Mouse (Mus musculus): Measurements from ENCODE around the gene Zbtb4. TPM values are rescaled to one million over a fixed set of nuclear protein-coding genes. Genes with fewer than 3 reads are reported as not detected.
"Not testable (repeated sequence)": the region's sequence is repeated elsewhere in the genome, so short reads cannot be mapped to it uniquely, and the experiment has no call there.

The Zbtb4 gene
- total and polyA plus RNA-seq, 3 experiments, result 2.4 to 2.7 TPM; not detected in 1

- TF ChIP-seq RAD21 (IDR thresholded peaks at IDR 0.05; ENCODE audit: low read depth, low read length) (peak; percentile 40), SIN3A (IDR thresholded peaks at IDR 0.05; ENCODE audit: low read length) (peak; percentile 3; the same call in 1 of the 2 replicates), CTCF (IDR thresholded peaks at IDR 0.05 in 2 of 3, conservative IDR thresholded peaks at IDR 0.05 in 1 of 3; ENCODE audit: control insufficient read depth in 1 of 3, insufficient read depth in 1 of 3, low read depth in 2 of 3, low read length in 3 of 3, poor library complexity in 1 of 3, severe bottlenecking in 1 of 3) (peak; percentile 37 to 56 (median 44); a peak in 5 of 6 replicates), SMC3 (IDR thresholded peaks at IDR 0.05; ENCODE audit: low read depth, low read length) (peak; percentile 63)
- H3K79me2 ChIP-seq (ENCODE audit: control insufficient read depth, insufficient read depth, low read length, poor library complexity); H3K27ac ChIP-seq (ENCODE audit: control insufficient read depth, low read depth, low read length); H3K4me1 ChIP-seq (ENCODE audit: control insufficient read depth in 1 of 2, insufficient read depth in 2 of 2, low read length in 2 of 2); H3K9ac ChIP-seq (ENCODE audit: control insufficient read depth, low read depth, low read length, poor library complexity, severe bottlenecking); H3K27me3 ChIP-seq (ENCODE audit: control insufficient read depth in 1 of 2, insufficient read depth in 2 of 2, low read length in 2 of 2); H3K36me3 ChIP-seq (ENCODE audit: control insufficient read depth in 1 of 2, insufficient read depth in 2 of 2, low read length in 2 of 2); H3K4me3 ChIP-seq (ENCODE audit: control insufficient read depth in 1 of 2, insufficient read depth in 1 of 2, low read depth in 2 of 2, low read length in 2 of 2); H3K9me3 ChIP-seq (replicated peaks; ENCODE audit: insufficient read depth, low read length): not testable (repeated sequence)
- peak; percentile 65 for DNase-seq (ENCODE audit: low read depth, low spot score)
Observed at GRCm38 (mm10) chr11:69731408-69731807, 34.3 kb upstream of the Zbtb4 start.

DNA sequence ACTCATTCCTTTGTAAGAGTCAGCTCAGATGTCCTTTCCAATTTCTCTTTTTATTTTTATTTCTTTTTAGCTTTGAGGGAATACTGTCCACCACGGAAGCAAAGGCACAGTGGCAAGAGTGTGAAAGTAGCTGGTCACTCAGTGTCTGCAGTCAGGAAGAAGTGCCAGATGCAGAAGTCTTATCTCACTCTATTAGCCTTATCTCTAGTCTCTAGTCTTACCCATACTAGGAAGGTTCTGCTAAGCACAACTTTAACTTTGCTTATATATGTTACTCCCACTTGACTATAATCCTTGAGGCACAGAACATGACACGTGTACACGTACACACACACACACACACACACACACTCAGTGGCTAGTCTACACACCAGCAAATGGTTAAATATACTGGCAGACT lies 14.1 kb upstream of the Zbtb4 start:
- Histone ChIP-seq H3K36me3 (ENCODE audit: control insufficient read depth in 1 of 2, insufficient read depth in 2 of 2, low read length in 2 of 2) (peaks cover 7 to 44% of the 10 kb centered on the region in 2 experiments), H3K4me1 (ENCODE audit: control insufficient read depth in 1 of 2, insufficient read depth in 2 of 2, low read length in 2 of 2) (peaks cover 16 to 22% of the 10 kb centered on the region in 2 experiments), H3K27me3 (ENCODE audit: control insufficient read depth in 1 of 2, insufficient read depth in 2 of 2, low read length in 2 of 2) (no peaks in the 10 kb centered on the region), H3K27ac (ENCODE audit: control insufficient read depth, low read depth, low read length) (0 out of 2 replicates have a peak overlapping the region, but pooled peaks have one; percentile 7), H3K4me3 (ENCODE audit: control insufficient read depth in 1 of 2, insufficient read depth in 1 of 2, low read depth in 2 of 2, low read length in 2 of 2) (no peak overlapping the region), H3K9me3 (replicated peaks; ENCODE audit: insufficient read depth, low read length) (no peaks in the 10 kb centered on the region), H3K79me2 (ENCODE audit: control insufficient read depth, insufficient read depth, low read length, poor library complexity) (peaks cover 48% of the 10 kb centered on the region), H3K9ac (ENCODE audit: control insufficient read depth, low read depth, low read length, poor library complexity, severe bottlenecking) (peak overlapping the region; percentile 34; the same call in 1 of the 2 replicates)
- DNase-seq (ENCODE audit: low read depth, low spot score), result peak; percentile 44
- TF ChIP-seq TCF12 (IDR thresholded peaks at IDR 0.05; ENCODE audit: low read depth, low read length) (peak; percentile 64), SMC3 (IDR thresholded peaks at IDR 0.05; ENCODE audit: low read depth, low read length) (no peak), KAT2A (conservative IDR thresholded peaks at IDR 0.05; ENCODE audit: low read depth, low read length) (no peak), MYC (IDR thresholded peaks at IDR 0.05; ENCODE audit: low read depth, low read length) (peak; percentile 48; the same call in 1 of the 2 replicates), EP300 (IDR thresholded peaks at IDR 0.05; ENCODE audit: low read depth in 1 of 2, low read length in 2 of 2) (peak in 1 of 2 experiments; percentile 80; a peak in 2 of 4 replicates), CHD2 (IDR thresholded peaks at IDR 0.05; ENCODE audit: low read length) (no peak), UBTF (IDR thresholded peaks at IDR 0.05; ENCODE audit: borderline replicate concordance, insufficient read depth, low read depth, low read length) (no peak), USF2 (IDR thresholded peaks at IDR 0.05; ENCODE audit: borderline replicate concordance in 1 of 2, insufficient read depth in 1 of 2, low read depth in 1 of 2, low read length in 2 of 2) (no peak), GABPA (IDR thresholded peaks at IDR 0.05; ENCODE audit: low read depth, low read length) (no peak), TAL1 (IDR thresholded peaks at IDR 0.05; ENCODE audit: low read length) (no peak), NELFE (IDR thresholded peaks at IDR 0.05; ENCODE audit: low read depth, low read length) (no peak), ZKSCAN1 (IDR thresholded peaks at IDR 0.05; ENCODE audit: low read depth, low read length) (no peak), MXI1 (IDR thresholded peaks at IDR 0.05; ENCODE audit: low read depth, low read length) (0 out of 2 replicates have a peak, but pooled peaks have one; percentile 20), ETS1 (IDR thresholded peaks at IDR 0.05; ENCODE audit: low read depth, low read length) (no peak), POLR2AphosphoS2 (IDR thresholded peaks at IDR 0.05; ENCODE audit: low read length) (no peak), CTCF (IDR thresholded peaks at IDR 0.05 in 2 of 3, conservative IDR thresholded peaks at IDR 0.05 in 1 of 3; ENCODE audit: control insufficient read depth in 1 of 3, insufficient read depth in 1 of 3, low read depth in 2 of 3, low read length in 3 of 3, poor library complexity in 1 of 3, severe bottlenecking in 1 of 3) (no peak), MYB (IDR thresholded peaks at IDR 0.05; ENCODE audit: low read depth, low read length) (no peak), BHLHE40 (IDR thresholded peaks at IDR 0.05; ENCODE audit: borderline replicate concordance, low read depth, low read length) (no peak), MAX (IDR thresholded peaks at IDR 0.05; ENCODE audit: low read length) (no peak), E2F4 (IDR thresholded peaks at IDR 0.05; ENCODE audit: borderline replicate concordance, low read depth, low read length) (no peak), HCFC1 (IDR thresholded peaks at IDR 0.05; ENCODE audit: low read depth, low read length) (no peak), USF1 (IDR thresholded peaks at IDR 0.05; ENCODE audit: low read depth, low read length) (no peak), ZNF384 (IDR thresholded peaks at IDR 0.05; ENCODE audit: low read depth, low read length) (no peak), GATA1 (IDR thresholded peaks at IDR 0.05; ENCODE audit: low read depth, low read length) (peak; percentile 95), ELF1 (IDR thresholded peaks at IDR 0.05; ENCODE audit: low read depth, low read length) (0 out of 2 replicates have a peak, but pooled peaks have one; percentile 48), POLR2AphosphoS5 (IDR thresholded peaks at IDR 0.05; ENCODE audit: borderline replicate concordance, low read depth, low read length) (no peak), POLR2A (IDR thresholded peaks at IDR 0.05; ENCODE audit: control insufficient read depth in 1 of 2, insufficient read depth in 1 of 2, low read depth in 1 of 2, low read length in 2 of 2, poor library complexity in 1 of 2) (no peak), CHD1 (IDR thresholded peaks at IDR 0.05; ENCODE audit: low read depth, low read length) (no peak), ZMIZ1 (IDR thresholded peaks at IDR 0.05; ENCODE audit: low read depth, low read length) (no peak)

All from MEL (cell line).